Mouse (Mus musculus) macrophage (primary cell): ENCODE data around the gene Plekhs1. TPM values are rescaled to one million over a fixed set of nuclear protein-coding genes. Genes with fewer than 3 reads are reported as not detected.
"Not testable (repeated sequence)": the region's sequence is repeated elsewhere in the genome, so short reads cannot be mapped to it uniquely, and the experiment has no call there.

Experiments
- H3K27ac ChIP-seq: fragments of 350-480 bp; formaldehyde crosslinking; 2 replicates; pipeline ENCODE4 v1.9.0; 2021
- H3K36me3 ChIP-seq: fragments of 350-480 bp; formaldehyde crosslinking; 2 replicates; pipeline ENCODE4 v1.9.0; 2021; ENCODE audit errors: inconsistent target
- H3K4me3 ChIP-seq: fragments of 350-480 bp; formaldehyde crosslinking; 2 replicates; pipeline ENCODE4 v1.9.0; 2021; ENCODE audit errors: inconsistent target
- H3K79me2 ChIP-seq: fragments of 350-480 bp; formaldehyde crosslinking; 2 replicates; pipeline ENCODE4 v1.9.0; 2021; ENCODE audit errors: inconsistent target
- WGBS: methylation state at CpG from one replicate; pipeline ENCODE4 v1.1.7; 2026; ENCODE audit warnings: inconsistent platforms; ENCODE audit not compliant: missing documents; 5-methylcytosine and 5-hydroxymethylcytosine counted together
- polyA plus RNA-seq: library from polyadenylated mRNA; stranded (reverse); fragments of 250-400 nt; gene quantifications from 3 replicates; pipeline ENCODE4 v1.2.4, GENCODE M21; 2018; ENCODE audit warnings: inconsistent platforms

Gene Plekhs1
- polyA plus RNA-seq, 1 experiment from 2014 or later: not detected

DNA sequence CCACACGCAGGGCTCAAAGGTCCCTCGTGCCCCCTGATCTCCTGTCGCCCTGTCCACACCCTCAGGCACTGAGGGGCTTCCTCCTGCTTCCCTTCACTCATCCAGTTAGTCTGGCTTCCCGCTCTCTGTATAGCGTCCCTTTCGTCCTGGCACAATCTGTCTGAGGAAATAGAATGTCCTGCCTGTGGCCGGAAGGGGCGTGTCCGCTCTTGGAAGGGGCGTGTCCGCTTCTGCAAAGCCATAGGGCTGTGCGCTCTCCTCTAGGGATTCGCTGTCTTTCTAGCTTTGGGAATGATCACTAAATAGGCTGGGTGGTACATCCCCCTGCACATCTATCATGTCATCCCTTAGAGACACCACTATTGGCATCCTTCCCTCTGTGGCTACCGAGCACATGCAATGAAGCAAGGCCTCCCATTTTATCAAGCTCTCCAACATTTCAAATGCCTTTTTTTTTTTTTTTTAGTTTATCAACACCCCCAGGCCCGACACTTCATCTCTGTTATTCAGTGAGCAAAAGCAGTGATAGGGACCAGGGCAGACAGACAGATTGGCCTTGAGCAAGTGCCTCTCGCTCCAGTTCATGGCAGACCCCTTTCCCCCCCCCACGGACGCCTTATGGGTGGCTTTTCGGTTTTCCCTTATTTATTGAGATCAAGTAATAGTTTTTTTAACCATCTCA is 13.6 kb downstream of the Plekhs1 start:
- no peaks in the 10 kb centered on the region for H3K36me3 ChIP-seq
- H3K27ac ChIP-seq: no peak overlapping the region
- WGBS: 33% methylated on average over 19 of the region's 19 CpGs
- no peaks in the 10 kb centered on the region for H3K79me2 ChIP-seq
- no peak overlapping the region for H3K4me3 ChIP-seq

DNA sequence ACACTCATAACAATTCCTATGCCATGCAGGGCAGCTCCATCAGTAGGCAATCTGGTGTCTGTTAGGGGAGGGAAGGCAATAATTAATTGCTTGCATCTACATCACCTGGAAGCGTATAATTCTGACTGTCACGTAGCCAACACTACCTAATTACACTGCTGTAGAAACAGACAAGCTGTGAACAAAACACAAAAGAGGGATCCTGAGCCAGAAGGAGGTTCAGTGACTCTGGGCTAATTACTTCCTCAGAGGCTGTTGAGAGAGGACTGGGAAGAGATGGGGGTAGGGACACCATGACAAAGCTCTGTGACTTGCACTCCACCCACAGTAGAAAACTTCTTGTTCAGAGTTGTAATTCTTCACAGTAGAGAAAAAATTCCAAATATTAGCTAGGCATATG is 15.1 kb downstream of the Plekhs1 start:
- 88% methylated on average over 2 of the region's 2 CpGs for WGBS
- Histone ChIP-seq H3K4me3 (no peak overlapping the region), H3K79me2 (no peaks in the 10 kb centered on the region), H3K27ac (no peak overlapping the region), H3K36me3 (no peaks in the 10 kb centered on the region)

DNA sequence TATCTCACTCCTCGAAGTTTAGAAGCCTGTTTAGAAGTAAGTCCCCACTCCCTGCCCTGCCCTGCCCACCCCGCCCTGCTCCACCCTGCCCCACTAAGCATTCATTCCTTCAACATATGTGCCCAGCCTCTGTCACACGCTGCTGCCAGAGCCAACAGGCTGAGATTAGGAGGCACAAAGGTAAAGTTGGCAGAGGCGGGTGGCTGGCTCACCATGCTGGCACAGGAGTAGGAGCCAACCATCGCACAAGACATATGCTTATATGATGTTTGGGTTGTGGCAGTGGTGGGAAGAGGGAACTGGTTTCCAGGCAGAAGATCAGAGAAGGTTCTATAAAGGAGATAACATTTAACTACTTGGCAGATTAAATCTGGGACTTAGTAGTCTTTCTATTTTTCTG is 15.8 kb downstream of the Plekhs1 start:
- 88% methylated on average over 5 of the region's 5 CpGs for WGBS
- H3K4me3 ChIP-seq: no peak overlapping the region
- no peaks in the 10 kb centered on the region for H3K36me3 ChIP-seq
- no peaks in the 10 kb centered on the region for H3K79me2 ChIP-seq
- H3K27ac ChIP-seq: no peak overlapping the region

DNA sequence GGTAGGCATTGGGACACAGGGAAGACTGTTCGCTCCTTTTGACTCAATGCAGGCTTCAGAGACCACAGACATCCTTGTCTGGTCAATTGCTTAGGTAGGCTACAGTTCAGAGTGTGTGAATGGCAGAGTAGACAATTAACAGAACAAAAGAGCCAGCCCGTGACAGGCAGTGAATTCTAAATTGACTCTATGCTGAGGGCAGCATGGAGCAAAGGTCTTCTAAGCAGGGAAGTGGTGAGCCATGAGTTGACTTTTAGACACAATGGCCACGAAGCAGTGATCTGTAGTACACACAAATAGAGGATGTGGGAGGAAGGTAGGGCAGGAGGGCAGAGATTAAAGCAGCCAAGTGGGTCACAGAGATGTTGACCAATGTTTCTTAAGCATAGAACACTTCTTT is 16.4 kb downstream of the Plekhs1 start:
- 74% methylated on average over 3 of the region's 3 CpGs for WGBS

DNA sequence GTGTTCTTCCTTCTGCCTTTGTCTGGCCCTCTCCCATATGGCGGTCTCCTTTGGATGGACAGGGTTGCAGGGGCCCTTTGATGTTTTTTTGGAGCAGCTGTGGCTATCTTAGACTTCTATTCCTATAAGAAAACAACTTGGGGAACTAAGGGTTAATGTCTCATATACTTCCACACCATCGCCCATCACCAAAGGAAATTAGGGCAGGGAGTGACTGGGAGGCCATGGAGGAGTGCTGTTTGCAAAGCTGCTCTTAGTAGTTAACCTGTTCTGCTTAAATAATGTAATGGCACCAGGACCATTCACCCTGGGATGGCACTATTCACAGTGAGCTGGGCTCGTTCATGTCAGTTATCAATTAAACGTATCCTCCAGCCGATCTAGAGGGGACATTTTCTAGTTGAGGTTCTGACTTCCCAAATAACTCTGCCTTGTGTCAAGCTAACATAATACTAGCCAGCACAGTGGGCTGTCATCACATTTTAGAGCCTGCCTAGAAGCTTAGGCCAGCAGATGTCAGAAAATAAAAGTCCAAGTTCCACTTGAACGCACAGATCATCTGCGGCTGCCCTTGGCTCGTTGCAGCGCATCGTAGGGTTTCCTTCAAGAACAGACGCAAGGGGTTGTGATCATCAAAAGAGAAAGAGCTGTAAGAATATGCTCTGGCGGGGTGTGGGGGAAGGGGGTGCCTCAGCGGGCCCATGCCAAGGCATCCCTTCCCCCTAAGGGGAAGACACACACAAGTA is 23.4 kb downstream of the Plekhs1 start:
- H3K4me3 ChIP-seq: no peak overlapping the region
- WGBS: 89% methylated on average over 13 of the region's 13 CpGs
- no peaks in the 10 kb centered on the region for H3K36me3 ChIP-seq
- H3K27ac ChIP-seq: no peak overlapping the region
- no peaks in the 10 kb centered on the region for H3K79me2 ChIP-seq

More for the DNA sequence above, 16.4 kb downstream of the Plekhs1 start:
- no peak overlapping the region for H3K4me3 ChIP-seq
- no peak overlapping the region for H3K27ac ChIP-seq
- no peaks in the 10 kb centered on the region for H3K79me2 ChIP-seq
- H3K36me3 ChIP-seq: no peaks in the 10 kb centered on the region

DNA sequence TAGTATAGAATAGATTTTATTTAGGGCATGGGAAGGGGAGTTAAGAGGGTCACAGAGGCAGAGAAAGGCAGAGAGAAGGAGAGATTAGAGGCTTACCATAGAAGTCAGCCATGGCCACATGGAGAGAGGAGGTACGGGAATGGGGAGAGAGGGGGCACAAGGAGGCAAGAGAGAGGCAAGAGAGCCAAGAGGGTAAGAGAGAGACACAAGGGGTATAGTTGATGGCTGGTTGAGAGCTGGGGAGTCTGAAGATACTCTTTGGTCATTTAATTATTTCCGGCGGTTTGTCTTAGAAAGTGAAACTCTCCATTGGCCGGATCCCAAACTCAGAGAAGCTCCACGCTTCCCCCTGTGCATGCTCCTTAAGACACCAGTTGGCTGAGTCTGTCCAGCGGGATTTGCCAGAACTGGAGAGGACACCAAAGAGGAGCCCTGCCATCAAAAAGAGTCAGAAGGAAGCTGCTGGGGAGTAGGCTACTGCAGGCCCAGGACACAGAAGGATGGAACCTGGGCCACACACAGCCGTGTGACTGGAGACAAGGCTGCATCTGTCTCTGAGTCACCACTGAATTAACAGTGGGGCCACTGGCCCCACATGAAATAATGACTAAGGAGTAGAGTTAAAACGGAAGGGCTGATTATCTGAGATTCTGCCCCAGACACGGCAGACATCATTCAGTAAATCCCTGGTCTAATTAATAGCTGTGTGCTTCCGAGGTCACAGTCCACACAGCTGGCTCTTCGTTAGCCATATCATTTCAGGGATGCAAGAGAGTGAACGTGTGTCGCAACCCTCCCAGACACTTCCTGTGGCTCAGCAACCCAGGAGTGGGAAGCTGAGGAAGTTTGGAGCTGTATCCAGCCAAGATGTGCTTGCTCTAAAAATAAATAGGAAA is 24.2 kb downstream of the Plekhs1 start:
- H3K79me2 ChIP-seq: no peaks in the 10 kb centered on the region
- WGBS: 49% methylated on average over 13 of the region's 13 CpGs
- H3K4me3 ChIP-seq: no peak overlapping the region
- H3K27ac ChIP-seq: no peak overlapping the region
- no peaks in the 10 kb centered on the region for H3K36me3 ChIP-seq

DNA sequence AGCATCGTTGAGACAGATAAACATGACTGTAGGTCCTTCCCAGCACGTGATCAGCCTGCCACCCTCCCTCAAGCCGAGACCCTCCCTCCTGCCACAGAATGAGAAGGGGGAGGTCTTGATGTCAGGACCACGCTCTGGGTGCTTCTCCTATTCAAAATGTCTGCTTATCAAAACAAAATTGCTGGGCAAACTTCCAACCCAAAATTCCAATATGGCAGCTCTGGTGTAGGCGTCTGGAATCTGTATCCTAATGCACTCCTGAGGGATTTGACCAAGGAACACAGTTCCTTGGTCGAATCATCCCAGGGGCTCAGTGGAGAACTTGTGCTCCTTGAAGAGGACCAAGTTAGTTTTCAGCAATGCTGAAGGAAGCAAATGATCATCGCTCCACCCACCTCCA is 25.5 kb downstream of the Plekhs1 start:
- no peaks in the 10 kb centered on the region for H3K36me3 ChIP-seq
- H3K4me3 ChIP-seq: no peak overlapping the region
- 94% methylated on average over 7 of the region's 7 CpGs for WGBS
- H3K27ac ChIP-seq: no peak overlapping the region
- H3K79me2 ChIP-seq: no peaks in the 10 kb centered on the region

DNA sequence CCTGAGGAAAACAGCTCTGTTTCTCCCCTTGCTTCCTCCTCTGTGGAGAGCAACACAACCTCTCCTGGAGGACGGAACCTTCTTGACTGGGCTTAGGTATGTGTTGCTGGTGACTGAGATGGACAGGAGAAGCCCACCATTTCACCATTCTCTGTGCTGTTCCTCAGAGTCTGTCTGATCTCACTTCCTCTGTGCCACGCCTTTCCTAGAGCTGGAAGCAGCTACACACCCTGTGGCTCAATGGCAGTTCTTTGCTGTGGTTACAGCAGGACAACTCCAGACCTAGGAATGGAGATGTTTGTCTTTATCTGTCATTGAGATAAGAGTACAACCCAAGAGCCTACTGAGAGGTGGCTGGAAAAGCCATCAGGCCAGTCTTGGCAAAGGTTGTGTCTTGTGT is 25.9 kb downstream of the Plekhs1 start:
- no peak overlapping the region for H3K27ac ChIP-seq
- H3K79me2 ChIP-seq: no peaks in the 10 kb centered on the region
- 81% methylated on average over 2 of the region's 2 CpGs for WGBS
- H3K4me3 ChIP-seq: no peak overlapping the region
- H3K36me3 ChIP-seq: no peaks in the 10 kb centered on the region

DNA sequence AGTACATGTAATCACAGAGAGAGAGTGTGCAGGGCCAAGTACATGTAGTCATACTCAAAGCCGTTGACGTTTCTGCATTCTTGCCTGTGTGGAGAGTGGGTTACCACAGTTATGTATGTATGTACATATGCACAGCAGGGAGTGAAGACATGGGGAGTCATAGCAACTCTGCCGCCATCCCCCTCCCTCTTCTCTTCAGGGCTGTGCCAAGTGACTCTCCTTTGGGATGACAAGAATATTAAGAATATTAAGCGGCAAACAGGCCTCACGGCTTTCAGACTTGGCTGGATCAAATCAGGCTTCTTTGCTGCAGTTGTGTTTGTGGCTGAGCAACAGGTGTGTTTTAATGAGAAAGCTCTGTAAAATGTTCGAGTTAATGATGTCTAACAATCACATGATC is 28.2 kb downstream of the Plekhs1 start:
- Histone ChIP-seq H3K79me2 (no peaks in the 10 kb centered on the region), H3K27ac (no peak overlapping the region), H3K4me3 (no peak overlapping the region), H3K36me3 (no peaks in the 10 kb centered on the region)
- WGBS: 90% methylated on average over 6 of the region's 6 CpGs

DNA sequence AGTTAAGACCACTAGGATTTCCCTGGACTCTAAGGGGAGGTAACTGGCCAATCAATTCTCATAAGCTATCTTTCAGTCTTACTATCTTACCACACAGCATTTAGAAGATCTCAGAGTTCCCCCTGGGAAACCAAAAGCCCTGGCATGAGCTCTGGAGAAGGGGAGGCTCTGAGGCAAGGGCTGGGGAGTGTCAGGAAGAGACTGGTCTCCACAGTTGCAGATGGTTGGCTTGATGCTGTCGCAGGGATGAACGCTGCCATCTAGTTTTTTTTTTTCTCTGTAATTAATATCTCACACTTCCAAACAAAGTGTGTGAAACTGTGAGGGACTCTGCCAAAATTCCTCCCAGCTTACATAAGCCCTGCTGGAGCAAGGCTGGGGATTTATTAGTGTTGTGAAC is 32.7 kb downstream of the Plekhs1 start:
- H3K36me3 ChIP-seq, H3K79me2 ChIP-seq, H3K27ac ChIP-seq, H3K4me3 ChIP-seq: not testable (repeated sequence)
- WGBS: no CpG with 5 or more reads among the region's 2 CpGs

DNA sequence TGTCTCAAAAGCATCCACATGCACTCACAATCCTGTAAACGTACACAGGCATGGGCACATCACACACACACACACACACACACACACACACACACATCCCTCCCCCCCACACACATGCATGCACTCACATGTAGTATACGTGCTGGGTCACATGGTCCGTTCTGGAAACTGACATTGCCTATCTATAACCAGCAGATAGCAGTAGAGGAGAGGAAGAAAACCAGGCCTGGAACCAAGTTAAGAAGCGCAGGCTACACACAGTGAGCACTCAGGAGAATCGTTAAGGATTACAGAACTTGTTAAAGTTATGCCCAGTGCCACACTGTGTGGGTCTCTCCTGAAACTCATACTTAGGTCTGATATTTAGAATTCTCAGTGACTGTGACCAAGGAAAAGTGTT is 41.6 kb downstream of the Plekhs1 start:
- not testable (repeated sequence) for H3K79me2 ChIP-seq, H3K36me3 ChIP-seq, H3K27ac ChIP-seq, H3K4me3 ChIP-seq
- no CpG with 5 or more reads among the region's 5 CpGs for WGBS

DNA sequence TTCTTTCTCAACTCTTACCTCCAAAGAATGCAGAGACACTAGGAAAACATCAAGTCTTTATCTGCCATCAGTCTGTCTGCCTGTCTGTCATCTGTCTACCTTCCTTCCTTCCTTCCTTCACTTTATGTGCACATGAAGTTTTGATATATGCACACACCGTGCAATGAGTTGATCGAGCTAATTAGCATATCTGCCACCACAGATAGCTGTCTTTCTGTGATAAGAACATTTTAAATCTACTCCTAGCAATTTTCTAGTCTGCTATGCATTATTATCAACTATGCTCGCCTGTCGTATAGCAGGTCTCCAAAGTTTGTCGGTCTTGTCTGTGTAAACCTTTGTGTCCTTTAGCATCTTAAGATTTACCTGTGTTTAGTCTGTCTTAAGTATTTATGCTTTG is 42.1 kb downstream of the Plekhs1 start:
- WGBS: no CpG with 5 or more reads among the region's 5 CpGs
- not testable (repeated sequence) for H3K27ac ChIP-seq, H3K36me3 ChIP-seq, H3K4me3 ChIP-seq, H3K79me2 ChIP-seq

DNA sequence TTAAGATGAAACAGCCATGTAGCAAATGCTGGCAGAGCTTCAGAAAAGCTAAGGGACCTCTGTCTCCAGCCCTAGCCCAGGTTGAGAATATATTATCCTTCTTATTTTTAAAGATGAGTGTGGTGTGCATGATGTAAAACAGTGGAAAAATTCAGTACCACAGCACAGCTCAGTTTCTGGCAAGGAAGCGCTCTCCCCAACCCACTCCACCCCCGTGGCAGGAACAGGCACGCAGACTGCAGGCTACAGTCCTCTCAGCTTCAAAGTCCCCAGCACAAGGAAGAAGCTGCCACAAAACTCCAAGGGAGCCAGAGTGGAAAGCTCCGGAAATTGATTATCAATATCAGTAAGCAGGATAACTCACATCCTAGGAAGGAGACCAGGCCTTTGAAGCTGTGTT is 49.8 kb downstream of the Plekhs1 start:
- not testable (repeated sequence) for H3K79me2 ChIP-seq, H3K4me3 ChIP-seq, H3K36me3 ChIP-seq, H3K27ac ChIP-seq
- no CpG with 5 or more reads among the region's 4 CpGs for WGBS

DNA sequence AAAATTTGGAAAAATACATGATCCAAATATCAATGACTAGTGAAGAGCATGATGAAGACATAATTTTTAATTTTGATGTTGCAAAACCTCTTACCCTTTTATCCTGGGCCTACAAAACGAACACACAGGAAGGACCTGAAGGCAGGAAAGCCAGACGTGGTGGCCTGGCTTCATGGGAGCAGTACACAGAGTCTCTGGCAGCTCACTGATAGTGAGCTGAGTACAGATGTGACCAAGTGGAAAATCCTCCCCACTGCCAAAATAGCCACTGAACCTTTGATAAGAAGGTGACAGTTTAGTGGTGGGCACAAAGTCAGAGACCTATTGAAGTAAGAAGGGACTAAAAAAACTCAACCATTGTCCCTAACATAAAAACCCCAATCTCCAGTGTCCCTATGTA is 52.1 kb downstream of the Plekhs1 start:
- H3K79me2 ChIP-seq, H3K27ac ChIP-seq: not testable (repeated sequence)
- WGBS: no CpG with 5 or more reads among the region's 2 CpGs

DNA sequence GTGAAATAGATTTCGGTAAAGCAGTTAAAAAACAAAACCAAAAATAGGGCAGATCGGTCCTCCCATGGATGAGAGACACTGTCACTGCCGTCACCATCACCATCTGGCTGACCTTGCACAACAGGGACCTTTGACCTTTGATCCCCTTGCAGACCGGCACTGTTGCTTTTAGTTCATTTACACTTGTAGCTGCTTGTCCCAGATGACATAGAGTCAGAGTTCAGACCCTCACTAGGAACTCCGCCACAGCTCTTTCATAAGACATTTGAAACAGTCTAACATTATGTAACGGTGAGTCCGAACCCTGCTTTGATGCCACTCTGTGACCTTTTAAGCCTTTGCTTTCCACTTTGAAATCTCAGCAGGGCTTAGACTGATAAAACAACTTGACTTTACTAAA is 58.0 kb downstream of the Plekhs1 start:
- not testable (repeated sequence) for H3K27ac ChIP-seq, H3K4me3 ChIP-seq, H3K79me2 ChIP-seq, H3K36me3 ChIP-seq
- no CpG with 5 or more reads among the region's 7 CpGs for WGBS

More for the DNA sequence above, 52.1 kb downstream of the Plekhs1 start:
- H3K36me3 ChIP-seq, H3K4me3 ChIP-seq: not testable (repeated sequence)
